Mouse (Mus musculus) fat pad, adult 2 months (tissue): ENCODE measurements around the gene Itsn1.

Experiments
- DNase-seq: peaks from one replicate; pipeline ENCODE4 v3.0.0-alpha.2; 2011; ENCODE audit warnings: low read depth, low spot score; ENCODE audit errors: extremely low read depth

Itsn1 gene

GRCm38 (mm10) chr16:91866258-91866634 lies 137.2 kb downstream of the Itsn1 start:
- no peak for DNase-seq

- DNase-seq, result no peak
Observed at GRCm38 (mm10) chr16:91867672-91868071, 138.6 kb downstream of the Itsn1 start.

DNA sequence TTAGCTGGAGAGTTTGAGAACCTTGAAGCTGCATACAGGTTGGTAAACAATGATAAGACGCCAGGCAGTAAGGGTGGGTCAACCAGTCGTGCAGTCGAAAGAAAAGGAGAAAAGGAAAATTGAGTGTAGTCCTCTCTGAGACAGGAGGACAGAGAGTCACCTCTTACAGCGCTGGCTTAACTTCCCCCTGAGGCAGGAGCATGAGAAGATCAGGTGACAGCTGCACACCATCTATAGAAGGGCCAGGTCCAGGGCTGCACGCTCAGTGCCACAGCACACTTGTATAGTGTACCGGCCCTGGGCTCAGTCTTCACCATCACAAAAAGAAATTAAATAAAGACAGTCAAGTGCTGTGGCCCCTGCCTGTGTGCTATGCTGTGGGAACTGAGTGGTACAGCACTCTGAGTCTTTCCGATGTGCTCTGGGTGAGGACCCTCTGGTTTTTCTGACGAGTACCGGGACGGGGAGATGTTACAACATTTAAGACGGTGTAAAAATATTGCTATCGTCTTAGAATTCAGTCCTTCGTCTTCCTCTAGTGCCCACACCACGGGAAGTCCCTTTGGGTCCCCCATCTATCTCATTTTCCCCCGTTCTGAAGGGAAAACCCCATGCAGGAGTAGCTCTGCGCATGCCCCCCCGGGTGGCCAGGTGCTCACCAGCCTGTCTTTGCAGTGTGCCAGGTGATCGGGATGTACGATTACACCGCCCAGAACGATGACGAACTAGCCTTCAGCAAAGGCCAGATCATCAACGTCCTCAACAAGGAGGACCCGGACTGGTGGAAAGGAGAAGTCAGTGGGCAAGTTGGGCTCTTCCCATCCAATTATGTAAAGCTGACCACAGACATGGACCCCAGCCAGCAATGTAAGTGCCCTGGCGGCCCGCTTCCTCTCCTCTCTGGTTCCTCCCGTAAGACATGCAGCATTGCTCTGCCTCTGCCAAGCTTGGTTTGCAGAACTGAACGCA lies 140.1 kb downstream of the Itsn1 start:
- no peak for DNase-seq

DNA sequence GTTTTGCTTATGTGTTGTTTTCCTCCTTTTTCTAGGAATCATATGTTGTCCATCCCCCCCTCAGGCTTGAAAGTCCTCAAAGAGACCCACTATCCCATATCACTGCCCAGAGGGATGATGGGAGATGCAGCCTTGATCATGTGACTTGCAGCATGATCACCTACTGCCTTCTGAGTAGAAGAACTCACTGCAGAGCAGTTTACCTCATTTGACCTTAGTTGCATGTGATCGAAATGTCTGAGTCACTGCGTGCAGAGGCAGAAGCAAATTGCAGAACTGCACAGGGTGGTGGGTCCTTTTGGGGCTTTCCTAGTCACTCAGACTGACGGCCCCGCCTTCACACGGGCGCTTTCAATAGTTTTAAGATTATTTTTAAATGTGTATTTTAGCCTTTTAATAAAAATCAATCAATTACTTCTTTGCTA lies 141.1 kb downstream of the Itsn1 start:
- no peak for DNase-seq

GRCm38 (mm10) chr16:91871188-91871587 lies 142.1 kb downstream of the Itsn1 start:
- DNase-seq, result no peak

DNA sequence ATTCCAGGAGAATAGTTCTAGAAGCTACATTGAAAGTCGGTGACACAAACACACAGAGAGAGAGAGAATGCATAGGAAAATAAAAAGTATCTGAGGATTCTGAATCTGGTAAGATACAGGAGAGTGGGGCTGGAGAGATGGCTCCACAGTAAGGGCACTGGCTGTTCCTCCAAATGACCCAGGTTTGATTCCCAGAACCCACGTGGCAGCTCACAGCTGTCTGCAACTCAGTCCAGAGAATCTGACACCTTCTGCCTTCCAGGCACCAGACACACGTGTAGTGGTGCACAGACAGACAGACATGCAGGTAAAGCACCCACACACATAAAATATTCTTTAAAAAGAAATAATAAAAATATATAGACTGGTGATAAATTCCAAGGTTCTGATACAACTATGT lies 144.6 kb downstream of the Itsn1 start:
- no peak for DNase-seq

GRCm38 (mm10) chr16:91875567-91876344 lies 146.7 kb downstream of the Itsn1 start:
- DNase-seq, result peak; percentile 81

DNA sequence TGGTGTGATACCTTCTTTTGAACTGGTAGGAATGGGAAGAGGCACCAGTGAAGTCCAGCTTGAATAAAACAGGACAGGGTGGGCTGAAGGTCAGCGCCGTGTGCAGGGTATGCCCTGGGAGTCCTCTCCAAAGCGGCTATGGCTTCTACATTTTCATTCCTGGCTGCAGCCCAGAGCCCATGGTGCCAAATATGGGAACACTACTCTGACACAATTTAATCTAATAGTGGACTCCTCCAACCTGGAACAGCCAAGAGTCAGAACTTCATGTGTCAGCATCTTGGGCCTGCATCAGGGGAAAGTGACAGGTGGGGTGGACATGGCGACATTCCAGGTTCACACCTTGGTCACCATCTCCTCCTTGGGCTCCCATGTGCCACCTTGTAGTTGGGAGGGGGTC lies 147.4 kb downstream of the Itsn1 start:
- DNase-seq, result no peak

DNA sequence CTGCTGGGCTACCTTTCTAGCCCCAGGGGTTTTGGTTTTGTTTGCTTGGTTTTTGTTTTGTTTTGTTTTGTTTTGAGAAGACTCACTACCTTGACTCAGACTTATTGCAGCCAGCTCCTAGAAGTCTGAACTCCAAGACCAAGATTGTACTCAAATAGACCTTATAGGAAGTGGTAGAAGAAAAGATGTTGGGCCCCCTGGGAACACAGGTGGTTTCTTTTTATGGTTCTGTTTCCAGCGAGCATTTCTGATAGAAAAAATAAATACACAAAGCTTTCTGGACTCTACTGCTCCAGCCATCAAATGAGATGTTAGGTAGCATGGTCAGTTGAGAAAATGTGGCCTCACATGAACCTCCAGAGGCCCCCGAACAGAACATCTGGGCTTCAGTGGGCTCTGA lies 150.0 kb downstream of the Itsn1 start:
- no peak for DNase-seq

DNA sequence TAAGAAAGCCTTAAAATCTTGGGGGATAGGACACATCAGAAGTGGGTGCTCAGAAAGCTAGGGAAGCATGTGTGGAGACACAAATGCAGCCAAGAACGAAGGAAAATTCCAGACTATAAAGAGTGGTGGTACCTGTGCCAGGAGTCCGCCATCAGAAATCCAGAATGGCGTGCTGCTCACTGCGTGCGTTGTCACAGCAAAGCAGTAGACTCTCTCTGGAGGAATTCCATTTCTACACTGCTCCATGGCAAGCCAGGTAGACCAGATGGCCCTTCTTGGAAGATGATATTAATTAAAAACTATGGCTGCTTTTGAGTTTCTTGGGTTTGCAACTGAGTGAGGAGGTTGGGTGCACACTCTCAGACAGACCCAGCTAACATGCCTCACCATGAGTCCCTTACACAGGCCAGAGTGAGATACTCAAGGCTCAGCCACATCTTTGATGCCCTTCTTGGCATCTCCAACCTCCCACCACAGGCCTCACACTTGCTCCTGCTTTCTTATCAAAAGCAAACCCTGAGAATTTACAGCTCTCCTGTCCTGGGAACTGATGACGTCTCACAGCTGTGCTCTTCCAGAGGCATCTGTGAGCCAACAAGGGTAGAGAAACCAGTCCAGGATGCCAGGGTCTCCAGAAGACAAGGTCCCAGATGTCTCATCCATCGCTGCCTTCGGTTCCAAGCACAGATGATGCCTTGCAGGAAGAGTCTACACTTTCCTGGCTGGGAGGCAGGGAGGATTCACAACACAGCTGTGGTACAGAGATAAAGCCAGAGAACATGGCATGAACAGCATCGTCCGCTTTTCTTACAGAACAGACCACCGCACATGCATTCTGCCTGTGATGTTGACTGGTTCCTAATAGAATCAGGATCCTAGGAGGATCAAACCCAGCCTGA lies 152.0 kb downstream of the Itsn1 start:
- no peak for DNase-seq

- DNase-seq, result no peak
Observed at GRCm38 (mm10) chr16:91882168-91882859, 153.2 kb downstream of the Itsn1 start.

- no peak for DNase-seq
Observed at GRCm38 (mm10) chr16:91883636-91884035, 154.6 kb downstream of the Itsn1 start.

DNA sequence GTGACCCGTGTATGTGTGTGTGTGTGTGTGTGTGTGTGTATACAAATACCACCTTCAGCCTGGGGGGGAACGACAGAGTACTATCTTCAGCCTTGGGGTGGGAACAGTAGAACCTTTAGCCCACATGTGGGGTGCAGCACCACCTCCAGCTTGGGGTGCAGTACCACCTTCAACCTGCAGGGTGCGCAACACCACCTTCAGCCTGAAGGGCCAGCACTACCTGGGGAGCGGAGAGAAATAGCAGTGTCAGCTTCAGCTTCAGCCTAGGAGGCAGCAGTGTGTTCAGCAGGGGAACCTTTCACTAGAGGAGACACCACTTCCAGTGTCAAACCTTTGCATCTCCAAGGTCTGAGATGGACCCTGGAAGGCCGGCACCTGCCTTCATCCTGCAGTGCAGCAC lies 155.1 kb downstream of the Itsn1 start:
- DNase-seq, result no peak

DNA sequence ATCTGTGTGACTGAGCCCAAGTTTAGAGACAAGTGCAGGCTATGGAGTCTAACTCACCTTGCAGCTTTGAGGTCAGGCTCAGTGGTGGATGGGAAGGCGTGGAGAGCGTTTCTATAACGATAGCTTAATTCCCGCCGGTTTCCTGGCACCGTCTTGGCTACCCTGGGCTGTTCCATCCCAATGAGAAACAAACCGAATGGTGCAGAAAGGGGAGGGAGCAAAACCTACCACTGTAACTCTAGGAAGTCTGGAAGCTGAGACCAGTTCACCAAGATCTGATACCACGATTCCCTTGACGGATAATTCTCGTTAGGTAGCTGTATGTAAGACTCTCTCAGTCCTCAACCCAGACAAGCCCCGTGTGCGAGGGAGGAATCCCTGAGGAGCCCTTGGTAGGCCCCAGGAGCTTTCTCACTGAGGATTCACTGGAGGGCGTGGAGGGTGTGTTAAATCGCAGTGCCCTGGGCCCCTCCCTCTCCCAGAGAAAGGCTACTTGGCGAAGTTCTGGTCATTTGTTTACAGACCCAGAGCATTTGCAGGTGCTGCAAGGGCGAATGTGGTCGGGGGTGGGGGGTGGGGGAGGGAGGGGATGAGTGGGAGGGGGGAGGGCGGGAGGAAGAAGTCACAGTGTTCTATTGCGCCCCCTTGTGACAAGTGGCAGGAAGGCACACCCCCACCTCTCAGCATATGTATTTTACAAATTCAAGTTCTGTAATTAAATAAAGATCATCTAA lies 156.5 kb downstream of the Itsn1 start:
- DNase-seq, result no peak

DNA sequence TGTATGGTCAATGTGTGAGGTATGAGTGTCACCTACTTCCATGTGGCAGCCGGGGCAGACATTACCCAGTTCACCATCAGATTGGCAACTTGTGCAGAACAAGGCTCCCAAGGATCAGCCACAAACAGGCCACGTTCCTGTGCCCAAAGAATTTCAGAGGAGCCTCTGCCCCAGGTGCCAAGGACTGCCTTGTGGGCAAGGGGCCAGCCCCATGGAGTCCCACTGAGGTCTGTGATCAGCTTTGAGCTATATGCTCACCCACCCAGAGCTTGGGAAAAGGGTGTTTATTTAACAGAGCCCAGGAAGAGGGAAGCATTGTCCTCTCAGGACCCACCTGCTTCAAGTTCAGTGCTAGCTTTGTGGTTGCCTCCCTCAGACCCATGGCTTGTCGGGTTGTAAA lies 159.3 kb downstream of the Itsn1 start:
- DNase-seq, result no peak

GRCm38 (mm10) chr16:91889831-91890230 lies 160.8 kb downstream of the Itsn1 start:
- no peak for DNase-seq

DNA sequence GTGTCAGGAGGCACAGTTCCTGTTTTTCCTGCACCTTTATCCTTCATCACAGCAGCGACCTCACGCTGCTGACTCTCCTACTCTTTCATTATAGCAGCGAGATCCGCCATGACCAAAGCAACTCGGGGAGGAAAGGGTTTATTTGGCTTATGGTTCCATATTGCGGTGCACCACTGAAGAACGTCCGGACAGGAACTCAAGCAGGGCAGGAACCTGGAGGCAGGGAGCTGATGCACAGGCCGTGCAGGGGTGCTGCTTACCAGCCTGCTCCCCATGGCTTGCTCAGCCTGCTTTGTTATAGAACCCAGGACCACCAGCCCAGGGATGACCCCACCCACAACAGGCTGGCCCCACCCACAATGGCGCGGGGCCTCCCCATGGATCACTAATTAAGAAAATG lies 162.1 kb downstream of the Itsn1 start:
- no peak for DNase-seq

DNA sequence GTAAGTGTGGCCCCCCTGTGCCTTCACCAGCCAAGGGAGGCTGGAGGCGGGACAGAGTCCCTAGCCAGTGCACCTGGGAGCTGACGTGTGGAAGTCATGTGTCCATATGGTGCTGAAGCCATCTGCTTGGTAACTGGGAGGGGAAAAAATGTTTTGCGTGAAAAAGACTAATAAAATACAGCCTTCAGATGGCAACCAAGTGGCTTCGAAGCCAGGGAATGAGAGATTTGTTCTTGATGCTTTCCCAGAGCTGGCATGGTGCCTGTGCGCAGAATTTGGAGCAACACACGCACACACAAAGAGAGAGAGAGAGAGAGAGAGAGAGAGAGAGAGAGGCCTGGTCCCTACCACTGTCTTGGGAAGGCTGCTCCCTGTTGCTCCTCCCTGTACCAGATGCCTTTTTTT lies 167.3 kb downstream of the Itsn1 start:
- DNase-seq, result no peak
